Mouse (Mus musculus) liver, embryonic 13.5 days (tissue): ENCODE measurements around the gene Adam12. TPM values are rescaled to one million over a fixed set of nuclear protein-coding genes. Genes with fewer than 3 reads are reported as not detected.

Experiments used
- ATAC-seq: fragments of 200-750 bp; cut with Nextera tagmentation; 2 replicates; pipeline ENCODE4 v1.8.0; 2017; ENCODE audit warnings: low read depth, mild to moderate bottlenecking, moderate number of reproducible peaks, moderate library complexity
- DNase-seq: peaks from one replicate; pipeline ENCODE4 v3.0.0; 2022
- H3K27ac ChIP-seq: fragments of 300-500 bp; sonication (generic); 2 replicates; pipeline ENCODE4 v1.5.1; 2015; ENCODE audit warnings: moderate library complexity, mild to moderate bottlenecking, inconsistent platforms
- H3K27me3 ChIP-seq: fragments of 300-500 bp; sonication (generic); 2 replicates; pipeline ENCODE4 v1.6.1; 2015; ENCODE audit warnings: mild to moderate bottlenecking, inconsistent platforms
- H3K36me3 ChIP-seq: fragments of 300-500 bp; sonication (generic); 2 replicates; pipeline ENCODE4 v1.6.1; 2015; ENCODE audit warnings: mild to moderate bottlenecking, inconsistent platforms
- H3K4me1 ChIP-seq: fragments of 300-500 bp; sonication (generic); replicated peaks from 2 replicates; pipeline ENCODE4 v1.6.1; 2015; ENCODE audit warnings: inconsistent platforms
- H3K4me2 ChIP-seq: fragments of 300-500 bp; sonication (generic); 2 replicates; pipeline ENCODE4 v1.6.1; 2015; ENCODE audit warnings: inconsistent platforms, mild to moderate bottlenecking, moderate library complexity
- H3K4me3 ChIP-seq: fragments of 300-500 bp; sonication (generic); replicated peaks from 2 replicates; pipeline ENCODE4 v1.5.1; 2015; ENCODE audit warnings: mild to moderate bottlenecking, inconsistent platforms
- H3K9ac ChIP-seq: fragments of 300-500 bp; sonication (generic); 2 replicates; pipeline ENCODE4 v1.6.1; 2015; ENCODE audit warnings: mild to moderate bottlenecking, inconsistent platforms
- H3K9me3 ChIP-seq: fragments of 300-500 bp; sonication (generic); replicated peaks from 2 replicates; pipeline ENCODE4 v1.6.1; 2016; ENCODE audit warnings: inconsistent platforms
- WGBS: fragments of 180-500 bp; shearing (Covaris S2); methylation state at CpG from one replicate; pipeline ENCODE4 v1.1.7; 2015; ENCODE audit not compliant: insufficient replicate concordance; 5-methylcytosine and 5-hydroxymethylcytosine counted together
- polyA plus RNA-seq: library from polyadenylated mRNA; unstranded; fragments of >200 nt; fragmentation: Nextera tagmentation; extraction: Ambion mirVana; gene quantifications from 2 replicates; pipeline ENCODE4 v1.2.1, GENCODE M21; 2015

Adam12 gene
- polyA plus RNA-seq, 1 experiment from 2014 or later, result 1.5 TPM

GRCm38 (mm10) chr7:134031256-134031655 lies 200.7 kb downstream of the Adam12 start:
- Histone ChIP-seq H3K9me3 (no peaks in the 10 kb centered on the region), H3K4me1 (peaks cover 8% of the 10 kb centered on the region; the same call in 1 of the 2 replicates), H3K4me2 (no peak overlapping the region), H3K9ac (no peak overlapping the region), H3K27ac (no peak overlapping the region), H3K36me3 (no peaks in the 10 kb centered on the region), H3K4me3 (no peak overlapping the region), H3K27me3 (no peaks in the 10 kb centered on the region)
- WGBS, result 55% methylated on average over 2 of the region's 2 CpGs
- ATAC-seq, result no peak
- no peak for DNase-seq

GRCm38 (mm10) chr7:134028281-134028830 lies 203.6 kb downstream of the Adam12 start:
- 58% methylated on average over 7 of the region's 7 CpGs for WGBS
- Histone ChIP-seq H3K4me3 (no peak overlapping the region), H3K27me3 (no peaks in the 10 kb centered on the region), H3K9ac (no peak overlapping the region), H3K4me2 (no peak overlapping the region), H3K27ac (no peak overlapping the region), H3K36me3 (no peaks in the 10 kb centered on the region), H3K4me1 (peaks cover 8% of the 10 kb centered on the region; the same call in 1 of the 2 replicates), H3K9me3 (no peaks in the 10 kb centered on the region)
- ATAC-seq (no peak), DNase-seq (no peak)

- Histone ChIP-seq H3K4me2 (no peak overlapping the region), H3K27ac (peak overlapping the region; percentile 47; the same call in 1 of the 2 replicates), H3K36me3 (no peaks in the 10 kb centered on the region), H3K9ac (no peak overlapping the region), H3K4me3 (no peak overlapping the region), H3K9me3 (no peaks in the 10 kb centered on the region), H3K4me1 (peaks cover 4% of the 10 kb centered on the region; the same call in 1 of the 2 replicates), H3K27me3 (no peaks in the 10 kb centered on the region)
- ATAC-seq (no peak), DNase-seq (no peak)
- 54% methylated on average over 5 of the region's 5 CpGs for WGBS
Observed at GRCm38 (mm10) chr7:134027020-134027415, 204.9 kb downstream of the Adam12 start.

GRCm38 (mm10) chr7:134026200-134027019 lies 205.5 kb downstream of the Adam12 start:
- DNase-seq (no peak), ATAC-seq (no peak)
- Histone ChIP-seq H3K4me3 (no peak overlapping the region), H3K9ac (no peak overlapping the region), H3K4me1 (0 out of 2 replicates have a peak, but pooled peaks cover 2% of the 10 kb centered on the region), H3K9me3 (no peaks in the 10 kb centered on the region), H3K27me3 (no peaks in the 10 kb centered on the region), H3K36me3 (no peaks in the 10 kb centered on the region), H3K4me2 (no peak overlapping the region), H3K27ac (peak overlapping the region; percentile 47; the same call in 1 of the 2 replicates)
- 61% methylated on average over 16 of the region's 16 CpGs for WGBS

DNA sequence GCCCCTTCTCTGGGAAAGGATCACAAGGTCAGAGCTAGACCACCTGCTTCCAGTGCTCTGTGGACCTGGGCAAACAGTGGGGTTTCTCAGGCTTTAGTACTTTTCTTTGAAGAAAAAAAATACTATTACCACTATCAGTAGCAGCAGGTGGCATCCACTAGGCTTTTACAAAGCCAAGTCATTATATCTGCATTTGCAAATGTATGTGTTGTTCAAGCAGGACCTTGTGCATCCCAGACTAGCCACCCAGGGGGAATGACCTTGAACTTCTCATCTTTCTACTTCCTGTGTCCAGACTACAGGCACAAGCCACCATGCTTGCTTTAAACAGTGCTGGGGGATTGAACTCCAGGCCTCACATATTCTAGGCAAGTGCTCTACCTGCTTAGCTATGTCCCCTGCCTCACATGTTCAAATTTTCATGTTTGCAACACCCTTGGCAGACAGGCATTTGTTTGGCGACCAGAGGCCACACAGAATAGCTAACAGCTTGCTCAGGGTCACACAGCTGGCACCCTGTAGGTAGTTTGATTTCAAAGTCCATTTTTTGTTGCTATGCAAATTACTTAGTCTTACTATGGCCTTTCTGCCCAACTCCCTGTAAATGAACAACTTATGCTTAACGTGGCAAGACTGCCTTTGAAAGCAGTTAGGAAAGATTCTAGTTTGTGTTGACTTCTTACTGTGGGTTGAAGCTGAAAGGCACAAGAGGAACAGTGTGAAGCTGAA lies 209.6 kb downstream of the Adam12 start:
- WGBS, result 46% methylated on average over 2 of the region's 2 CpGs
- H3K9me3 ChIP-seq, result no peaks in the 10 kb centered on the region
- no peak overlapping the region for H3K27ac ChIP-seq
- no peak overlapping the region for H3K4me2 ChIP-seq
- H3K36me3 ChIP-seq, result no peaks in the 10 kb centered on the region
- DNase-seq (no peak), ATAC-seq (peak; percentile 66)
- no peaks in the 10 kb centered on the region for H3K27me3 ChIP-seq
- H3K4me1 ChIP-seq, result no peaks in the 10 kb centered on the region
- no peak overlapping the region for H3K9ac ChIP-seq
- no peak overlapping the region for H3K4me3 ChIP-seq

GRCm38 (mm10) chr7:134015226-134015625 lies 216.7 kb downstream of the Adam12 start:
- H3K36me3 ChIP-seq, result no peaks in the 10 kb centered on the region
- WGBS, result 54% methylated on average over 4 of the region's 4 CpGs
- H3K27ac ChIP-seq, result no peak overlapping the region
- no peaks in the 10 kb centered on the region for H3K9me3 ChIP-seq
- no peak overlapping the region for H3K9ac ChIP-seq
- H3K4me3 ChIP-seq, result no peak overlapping the region
- H3K4me1 ChIP-seq, result no peaks in the 10 kb centered on the region
- no peak for DNase-seq
- no peak for ATAC-seq
- H3K27me3 ChIP-seq, result no peaks in the 10 kb centered on the region
- H3K4me2 ChIP-seq, result no peak overlapping the region

DNA sequence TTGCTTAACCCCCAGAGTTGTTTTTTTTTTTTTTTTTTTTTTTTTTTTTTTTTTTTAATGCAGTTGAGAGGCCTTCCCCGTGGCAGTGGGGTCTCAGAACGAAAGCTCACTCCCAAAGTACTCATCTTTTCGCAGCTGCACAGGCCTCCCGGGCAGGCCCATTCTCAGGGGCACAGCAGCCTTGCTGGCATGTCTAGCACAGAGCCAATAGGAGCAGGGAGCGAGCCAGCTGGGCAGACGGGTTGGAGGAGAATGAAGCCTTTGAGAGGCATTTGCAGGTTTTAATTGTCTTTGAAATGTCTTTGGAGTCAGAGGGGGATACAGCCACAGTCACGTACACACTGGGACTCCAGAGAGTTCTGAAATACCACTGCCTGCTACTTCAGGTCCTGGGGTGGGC lies 217.2 kb downstream of the Adam12 start:
- no peaks in the 10 kb centered on the region for H3K4me1 ChIP-seq
- ATAC-seq (no peak), DNase-seq (no peak)
- no peak overlapping the region for H3K9ac ChIP-seq
- H3K27ac ChIP-seq, result no peak overlapping the region
- H3K27me3 ChIP-seq, result no peaks in the 10 kb centered on the region
- H3K9me3 ChIP-seq, result no peaks in the 10 kb centered on the region
- 56% methylated on average over 7 of the region's 7 CpGs for WGBS
- no peak overlapping the region for H3K4me3 ChIP-seq
- H3K36me3 ChIP-seq, result no peaks in the 10 kb centered on the region
- no peak overlapping the region for H3K4me2 ChIP-seq

GRCm38 (mm10) chr7:134009157-134009556 lies 222.8 kb downstream of the Adam12 start:
- no peak for ATAC-seq
- Histone ChIP-seq H3K36me3 (peaks cover 5% of the 10 kb centered on the region; the same call in 1 of the 2 replicates), H3K4me2 (no peak overlapping the region)

GRCm38 (mm10) chr7:134007942-134008361 lies 224.0 kb downstream of the Adam12 start:
- Histone ChIP-seq H3K9ac (no peak overlapping the region), H3K27me3 (no peaks in the 10 kb centered on the region), H3K4me3 (no peak overlapping the region), H3K9me3 (no peaks in the 10 kb centered on the region), H3K4me2 (no peak overlapping the region), H3K4me1 (no peaks in the 10 kb centered on the region), H3K36me3 (peaks cover 5% of the 10 kb centered on the region; the same call in 1 of the 2 replicates), H3K27ac (no peak overlapping the region)
- ATAC-seq, result no peak
- WGBS, result 67% methylated on average over 3 of the region's 3 CpGs
- no peak for DNase-seq

More at GRCm38 (mm10) chr7:134009157-134009556, 222.8 kb downstream of the Adam12 start:
- no peaks in the 10 kb centered on the region for H3K9me3 ChIP-seq
- H3K9ac ChIP-seq, result no peak overlapping the region
- WGBS, result 67% methylated on average over 5 of the region's 5 CpGs
- H3K27me3 ChIP-seq, result no peaks in the 10 kb centered on the region
- H3K27ac ChIP-seq, result no peak overlapping the region
- DNase-seq, result no peak
- no peaks in the 10 kb centered on the region for H3K4me1 ChIP-seq
- H3K4me3 ChIP-seq, result no peak overlapping the region

DNA sequence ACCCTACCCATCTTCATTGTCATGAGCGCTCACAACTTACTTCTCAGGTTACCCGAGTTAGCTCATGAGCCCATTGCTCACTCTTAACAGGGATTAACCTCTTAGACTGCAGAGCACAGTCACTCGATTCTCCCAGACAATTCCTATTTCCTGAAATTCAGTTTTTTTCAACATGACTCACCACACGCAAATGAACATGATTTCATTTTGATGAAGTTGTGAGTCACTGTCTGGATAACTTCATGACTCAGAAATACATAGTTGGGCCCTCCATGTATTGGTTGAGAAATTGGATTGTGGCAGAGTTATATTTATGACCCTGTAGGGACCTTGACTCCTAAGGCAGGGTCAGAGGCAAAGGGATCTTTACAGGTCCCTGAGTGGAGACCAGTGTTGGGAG lies 230.4 kb downstream of the Adam12 start:
- H3K27ac ChIP-seq, result no peak overlapping the region
- no peak for DNase-seq
- no peaks in the 10 kb centered on the region for H3K4me1 ChIP-seq
- H3K27me3 ChIP-seq, result no peaks in the 10 kb centered on the region
- H3K9me3 ChIP-seq, result no peaks in the 10 kb centered on the region
- 66% methylated on average over 4 of the region's 4 CpGs for WGBS
- no peak overlapping the region for H3K4me3 ChIP-seq
- no peak for ATAC-seq
- H3K4me2 ChIP-seq, result no peak overlapping the region
- no peak overlapping the region for H3K9ac ChIP-seq
- H3K36me3 ChIP-seq, result peaks cover 5% of the 10 kb centered on the region; the same call in 1 of the 2 replicates

DNA sequence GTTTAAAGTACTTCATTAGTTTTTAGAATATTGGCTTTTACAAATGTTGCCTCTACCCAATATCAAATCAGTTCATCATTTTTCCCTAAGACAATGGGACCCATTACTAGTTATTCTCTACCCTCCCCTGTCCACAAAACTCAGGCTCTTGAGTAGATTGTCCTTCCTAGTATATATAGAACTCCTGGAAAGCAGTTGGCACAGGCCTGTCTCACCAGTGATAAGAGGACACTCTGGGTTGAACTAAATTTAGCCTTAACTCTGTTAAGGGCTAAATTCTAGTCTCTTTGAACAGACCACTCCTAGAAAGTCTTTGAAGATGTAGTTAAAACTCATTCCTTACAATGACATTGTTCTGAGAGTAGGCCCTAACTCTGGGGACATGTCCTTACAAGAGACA lies 241.0 kb downstream of the Adam12 start:
- ATAC-seq (no peak), DNase-seq (no peak)
- Histone ChIP-seq H3K4me1 (no peaks in the 10 kb centered on the region), H3K4me3 (no peak overlapping the region), H3K9ac (no peak overlapping the region), H3K4me2 (no peak overlapping the region), H3K36me3 (no peaks in the 10 kb centered on the region), H3K9me3 (no peaks in the 10 kb centered on the region), H3K27me3 (no peaks in the 10 kb centered on the region), H3K27ac (no peak overlapping the region)
